Mouse (Mus musculus) layer of hippocampus, postnatal 10 days (tissue): ENCODE results near the gene Mlst8. TPM values are rescaled to one million over a fixed set of nuclear protein-coding genes. Genes with fewer than 3 reads are reported as not detected.
"Not testable (repeated sequence)": the region's sequence is repeated elsewhere in the genome, so short reads cannot be mapped to it uniquely, and the experiment has no call there.

Experiments
- DNase-seq, 2 experiments: peaks; one replicate each; pipeline ENCODE4 v3.0.0; 2021; ENCODE audit warnings: low spot score in 2 of 2
- total RNA-seq, 2 experiments: library from RNA; stranded (reverse); gene quantifications; 2 replicates each; pipeline ENCODE4 v1.2.3; 2021

Mlst8 gene
- total RNA-seq, 2 experiments from 2014 or later: 29.1 to 30.8 TPM

- DNase-seq: peak in 1 of 2 experiments; percentile 39
Observed at GRCm38 (mm10) chr17:24429201-24429983, 49.5 kb downstream of the Mlst8 start.

- no peak for DNase-seq
Observed at GRCm38 (mm10) chr17:24427170-24427557, 51.7 kb downstream of the Mlst8 start.

GRCm38 (mm10) chr17:24426471-24427169, 52.3 kb downstream of the Mlst8 start, which contains the start of gene Eci1:
Gene Eci1, plus strand, starts transcription at chr17:24426641.
- DNase-seq: peak; percentile 87 to 92

GRCm38 (mm10) chr17:24425905-24426304, 53.0 kb downstream of the Mlst8 start:
- DNase-seq: no peak

GRCm38 (mm10) chr17:24425326-24425725, 53.6 kb downstream of the Mlst8 start:
- DNase-seq: not testable (repeated sequence)

- DNase-seq: no peak
Observed at GRCm38 (mm10) chr17:24424489-24424888, 54.4 kb downstream of the Mlst8 start.

Other genes with a start within 250 kb of the Mlst8 start
- gene Ccnf, start 227.6 kb downstream of the Mlst8 start, total RNA-seq: 1 to 10 TPM; 7.4 to 7.9 TPM
- gene Abca17, start 128.0 kb downstream of the Mlst8 start, total RNA-seq: 1 to 10 TPM; 1.5 to 1.7 TPM
- 100 to 1,000 TPM; 118 to 120 TPM for gene Abca3, start 127.1 kb downstream of the Mlst8 start, total RNA-seq
- gene Rnps1, start 64.5 kb downstream of the Mlst8 start, total RNA-seq: 100 to 1,000 TPM; 166 TPM
- gene Eci1, start 52.4 kb downstream of the Mlst8 start, total RNA-seq: 10 to 100 TPM; 19.2 to 21.1 TPM
- 1 to 10 TPM; 6.9 to 7.5 TPM for gene Dnase1l2, start 36.0 kb downstream of the Mlst8 start, total RNA-seq
- gene E4f1, start 8.8 kb downstream of the Mlst8 start, total RNA-seq: 10 to 100 TPM; 30.0 to 33.3 TPM
- gene Pgp, start 8.7 kb downstream of the Mlst8 start, total RNA-seq: 10 to 100 TPM; 64.7 to 67.9 TPM
- gene Bricd5, start 5.2 kb downstream of the Mlst8 start, total RNA-seq: 1 to 10 TPM in 1 of 2 experiments, under 1 TPM in 1; 0.87 to 1.8 TPM
- 100 to 1,000 TPM; 170 to 175 TPM for gene Caskin1, start 9.5 kb upstream of the Mlst8 start, total RNA-seq
- gene Traf7, start 48.9 kb upstream of the Mlst8 start, total RNA-seq: 100 to 1,000 TPM; 110 to 112 TPM
- 10 to 100 TPM; 48.9 to 49.0 TPM for gene Rab26, start 55.1 kb upstream of the Mlst8 start, total RNA-seq
- gene Pkd1, start 70.8 kb upstream of the Mlst8 start, total RNA-seq: 10 to 100 TPM; 61.6 to 91.2 TPM
- 100 to 1,000 TPM; 171 to 176 TPM for gene Tsc2, start 153.6 kb upstream of the Mlst8 start, total RNA-seq
- 1 to 10 TPM; 4.9 to 7.8 TPM for gene Nthl1, start 153.6 kb upstream of the Mlst8 start, total RNA-seq
- 10 to 100 TPM; 48.5 to 49.4 TPM for gene Slc9a3r2, start 171.2 kb upstream of the Mlst8 start, total RNA-seq
- gene Npw, start 179.4 kb upstream of the Mlst8 start, total RNA-seq: 1 to 10 TPM; 1.3 to 1.6 TPM
- gene Zfp598, start 190.6 kb upstream of the Mlst8 start, total RNA-seq: 10 to 100 TPM; 40.1 to 43.6 TPM
- gene Syngr3, start 210.9 kb upstream of the Mlst8 start, total RNA-seq: 100 to 1,000 TPM; 211 to 212 TPM
- 10 to 100 TPM; 19.3 to 22.4 TPM for gene Gfer, start 217.1 kb upstream of the Mlst8 start, total RNA-seq
- gene Noxo1, start 217.2 kb upstream of the Mlst8 start, total RNA-seq: 1 to 10 TPM; 4.8 to 5.0 TPM
- 10 to 100 TPM; 28.5 to 34.3 TPM for gene Tbl3, start 228.6 kb upstream of the Mlst8 start, total RNA-seq
- gene Rnf151, start 239.0 kb upstream of the Mlst8 start, total RNA-seq: not detected
- gene Rps2, start 239.0 kb upstream of the Mlst8 start, total RNA-seq: 100 to 1,000 TPM; 563 to 651 TPM
- 100 to 1,000 TPM; 180 to 197 TPM for gene Ndufb10, start 245.4 kb upstream of the Mlst8 start, total RNA-seq
- under 1 TPM; 0.53 to 0.62 TPM for gene Rpl3l, start 248.7 kb upstream of the Mlst8 start, total RNA-seq